Mouse (Mus musculus): ENCODE measurements at regions not wholly inside any gene's neighbourhood (a gene's known extent, or its start where the extent isn't known, plus 50 kb on each side); places are given as distances from the start of the nearest gene placed in this dataset.

DNA sequence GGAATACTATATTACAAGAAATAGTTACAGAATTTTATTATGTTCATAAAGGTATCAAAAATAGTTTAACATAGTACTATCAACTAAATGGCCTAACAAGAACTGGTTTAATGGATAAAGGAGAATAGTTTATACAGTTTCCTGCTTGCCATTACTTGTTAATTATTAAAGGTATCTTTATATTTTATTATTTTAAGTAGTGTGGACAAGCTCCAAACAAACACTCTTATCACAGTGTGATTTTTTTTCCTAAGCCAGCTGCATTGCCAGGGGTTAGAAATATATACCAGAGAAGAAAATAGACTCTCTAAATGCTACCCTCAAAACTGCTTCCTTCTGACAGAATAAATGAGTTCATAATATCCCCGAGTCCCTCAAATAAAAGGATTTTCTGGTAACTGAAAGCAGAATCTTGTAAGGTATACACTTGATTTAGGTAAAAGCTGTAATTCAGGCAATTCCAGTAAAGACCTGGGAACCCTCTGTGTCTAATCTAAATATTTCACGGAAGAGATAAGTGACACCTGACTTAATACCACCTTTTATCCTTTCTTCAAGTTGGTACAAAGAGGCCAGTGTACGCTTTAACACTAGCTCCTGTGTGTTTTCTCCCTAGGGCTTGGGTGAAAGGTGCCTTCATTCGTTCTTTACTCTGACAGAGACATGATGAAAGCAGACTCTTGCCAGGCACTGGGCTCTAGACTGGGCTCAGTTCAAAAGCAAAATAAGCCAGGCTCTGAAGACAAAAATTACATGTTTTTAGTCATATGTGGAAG, 76.5 kb upstream of the Ccser1 start:
- 47% methylated on average over 4 of the region's 4 CpGs for WGBS
- Histone ChIP-seq H3K9me3 (ENCODE audit: control insufficient read depth, low read length) (no peaks in the 10 kb centered on the region), H3K4me3 (ENCODE audit: low read depth, low read length) (no peak overlapping the region), H3K36me3 (ENCODE audit: control insufficient read depth, insufficient read depth, low read length) (no peaks in the 10 kb centered on the region), H3K4me2 (ENCODE audit: low read depth, low read length) (no peak overlapping the region), H3K4me1 (ENCODE audit: control insufficient read depth, insufficient read depth, low read length) (no peaks in the 10 kb centered on the region), H3K27me3 (ENCODE audit: control insufficient read depth, insufficient read depth, low read length) (no peaks in the 10 kb centered on the region), H3K9ac (replicated peaks; ENCODE audit: low read depth, low read length) (no peak overlapping the region), H3K27ac (ENCODE audit: low read depth, low read length) (no peak overlapping the region)
- ATAC-seq (ENCODE audit: low read depth): no peak

GRCm38 (mm10) chr6:61115250-61115649, 64.9 kb upstream of the Ccser1 start:
- no peaks in the 10 kb centered on the region for H3K9me3 ChIP-seq (ENCODE audit: control insufficient read depth, low read length)
- H3K4me1 ChIP-seq (ENCODE audit: control insufficient read depth, insufficient read depth, low read length): 0 out of 2 replicates have a peak, but pooled peaks cover 2% of the 10 kb centered on the region
- no peak overlapping the region for H3K4me2 ChIP-seq (ENCODE audit: low read depth, low read length)
- H3K4me3 ChIP-seq (ENCODE audit: low read depth, low read length): no peak overlapping the region
- 71% methylated on average over 1 of the region's 1 CpGs for WGBS
- no peaks in the 10 kb centered on the region for H3K27me3 ChIP-seq (ENCODE audit: control insufficient read depth, insufficient read depth, low read length)
- ATAC-seq (ENCODE audit: low read depth): no peak
- no peak overlapping the region for H3K9ac ChIP-seq (replicated peaks; ENCODE audit: low read depth, low read length)
- H3K27ac ChIP-seq (ENCODE audit: low read depth, low read length): no peak overlapping the region
- no peaks in the 10 kb centered on the region for H3K36me3 ChIP-seq (ENCODE audit: control insufficient read depth, insufficient read depth, low read length)

DNA sequence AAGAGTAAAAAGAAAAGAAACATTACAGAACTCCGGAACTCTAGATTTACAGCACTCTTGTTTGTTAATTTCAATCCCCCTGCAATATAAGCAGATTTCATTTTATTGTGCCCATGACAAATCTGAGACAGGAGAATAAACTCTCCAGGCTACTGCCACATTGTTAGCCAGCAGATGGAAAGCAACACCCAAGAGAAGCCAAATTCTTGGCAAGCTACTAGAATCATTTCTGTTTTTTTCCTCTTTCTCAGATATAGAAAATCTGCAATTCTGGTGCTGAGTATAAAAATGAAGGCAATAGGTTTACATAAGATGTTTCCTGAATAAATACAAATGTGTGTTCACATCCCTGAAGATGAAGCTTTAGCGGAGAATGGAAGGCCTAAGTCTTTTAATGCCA, 60.5 kb upstream of the Ccser1 start:
- Histone ChIP-seq H3K4me2 (ENCODE audit: low read depth, low read length) (no peak overlapping the region), H3K27me3 (ENCODE audit: control insufficient read depth, insufficient read depth, low read length) (no peaks in the 10 kb centered on the region), H3K27ac (ENCODE audit: low read depth, low read length) (no peak overlapping the region), H3K4me1 (ENCODE audit: control insufficient read depth, insufficient read depth, low read length) (0 out of 2 replicates have a peak, but pooled peaks cover 2% of the 10 kb centered on the region), H3K9me3 (ENCODE audit: control insufficient read depth, low read length) (no peaks in the 10 kb centered on the region), H3K4me3 (ENCODE audit: low read depth, low read length) (no peak overlapping the region), H3K36me3 (ENCODE audit: control insufficient read depth, insufficient read depth, low read length) (no peaks in the 10 kb centered on the region), H3K9ac (replicated peaks; ENCODE audit: low read depth, low read length) (no peak overlapping the region)
- ATAC-seq (ENCODE audit: low read depth): no peak
- 58% methylated on average over 2 of the region's 2 CpGs for WGBS

DNA sequence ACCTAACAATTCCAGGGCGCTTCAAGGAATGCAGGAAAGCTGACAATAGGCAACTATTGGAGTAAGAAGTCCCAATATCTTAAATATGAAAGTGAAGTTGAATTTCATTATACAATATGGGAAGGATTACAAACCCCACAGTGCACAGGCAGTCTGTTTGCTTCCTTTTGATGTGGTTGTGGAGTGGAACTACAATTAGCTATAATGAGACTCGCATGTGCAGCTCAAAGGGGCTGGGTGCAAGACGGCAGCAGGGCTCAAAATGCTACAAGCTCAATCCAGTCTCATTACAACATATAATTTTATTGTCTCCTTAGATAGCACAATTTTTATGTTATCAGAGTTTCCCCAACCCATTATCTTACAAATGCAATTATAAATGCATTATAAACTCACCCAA, 54.7 kb upstream of the Ccser1 start:
- H3K4me3 ChIP-seq (ENCODE audit: low read depth, low read length): no peak overlapping the region
- WGBS: 71% methylated on average over 3 of the region's 3 CpGs
- no peaks in the 10 kb centered on the region for H3K36me3 ChIP-seq (ENCODE audit: control insufficient read depth, insufficient read depth, low read length)
- H3K27ac ChIP-seq (ENCODE audit: low read depth, low read length): no peak overlapping the region
- no peaks in the 10 kb centered on the region for H3K4me1 ChIP-seq (ENCODE audit: control insufficient read depth, insufficient read depth, low read length)
- no peak for ATAC-seq (ENCODE audit: low read depth)
- no peaks in the 10 kb centered on the region for H3K9me3 ChIP-seq (ENCODE audit: control insufficient read depth, low read length)
- no peak overlapping the region for H3K9ac ChIP-seq (replicated peaks; ENCODE audit: low read depth, low read length)
- no peaks in the 10 kb centered on the region for H3K27me3 ChIP-seq (ENCODE audit: control insufficient read depth, insufficient read depth, low read length)
- no peak overlapping the region for H3K4me2 ChIP-seq (ENCODE audit: low read depth, low read length)

GRCm38 (mm10) chr6:61127238-61127637, 52.9 kb upstream of the Ccser1 start:
- 21% methylated on average over 1 of the region's 1 CpGs for WGBS
- Histone ChIP-seq H3K9ac (replicated peaks; ENCODE audit: low read depth, low read length) (no peak overlapping the region), H3K9me3 (ENCODE audit: control insufficient read depth, low read length) (no peaks in the 10 kb centered on the region), H3K4me3 (ENCODE audit: low read depth, low read length) (no peak overlapping the region), H3K27ac (ENCODE audit: low read depth, low read length) (no peak overlapping the region), H3K27me3 (ENCODE audit: control insufficient read depth, insufficient read depth, low read length) (no peaks in the 10 kb centered on the region), H3K4me1 (ENCODE audit: control insufficient read depth, insufficient read depth, low read length) (no peaks in the 10 kb centered on the region), H3K36me3 (ENCODE audit: control insufficient read depth, insufficient read depth, low read length) (no peaks in the 10 kb centered on the region), H3K4me2 (ENCODE audit: low read depth, low read length) (no peak overlapping the region)
- no peak for ATAC-seq (ENCODE audit: low read depth)

DNA sequence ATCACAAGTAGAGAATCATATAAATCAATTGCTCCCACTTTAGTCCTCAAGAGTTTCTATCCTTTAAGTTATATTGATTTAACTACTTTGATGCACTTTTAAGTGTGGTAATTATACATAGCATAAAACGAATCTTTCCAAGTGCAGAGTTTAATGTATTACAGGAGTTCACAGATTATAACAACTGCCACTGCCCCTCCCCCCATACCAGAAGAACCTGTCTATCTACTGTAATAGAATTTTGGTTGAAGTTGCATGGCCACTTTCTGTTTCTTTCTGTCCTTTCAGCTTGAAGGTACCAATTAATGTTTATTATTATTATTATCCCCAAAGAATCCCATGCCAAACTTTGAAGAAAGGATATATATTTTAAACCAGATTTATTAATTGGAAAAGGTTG, 51.9 kb upstream of the Ccser1 start:
- no peaks in the 10 kb centered on the region; the same call in 1 of the 2 replicates for H3K9me3 ChIP-seq (ENCODE audit: control insufficient read depth, low read length)
- H3K36me3 ChIP-seq (ENCODE audit: control insufficient read depth, insufficient read depth, low read length): no peaks in the 10 kb centered on the region
- H3K4me3 ChIP-seq (ENCODE audit: low read depth, low read length): no peak overlapping the region
- H3K27ac ChIP-seq (ENCODE audit: low read depth, low read length): no peak overlapping the region
- no peaks in the 10 kb centered on the region for H3K4me1 ChIP-seq (ENCODE audit: control insufficient read depth, insufficient read depth, low read length)
- WGBS: 80% methylated on average over 1 of the region's 1 CpGs
- H3K9ac ChIP-seq (replicated peaks; ENCODE audit: low read depth, low read length): no peak overlapping the region
- no peaks in the 10 kb centered on the region for H3K27me3 ChIP-seq (ENCODE audit: control insufficient read depth, insufficient read depth, low read length)
- H3K4me2 ChIP-seq (ENCODE audit: low read depth, low read length): no peak overlapping the region
- ATAC-seq (ENCODE audit: low read depth): no peak

Measured in neural tube, embryonic 14.5 days (tissue).